Comparison of ENCODE assay signal across 16 mouse cellular contexts in the genomic region with DNA sequence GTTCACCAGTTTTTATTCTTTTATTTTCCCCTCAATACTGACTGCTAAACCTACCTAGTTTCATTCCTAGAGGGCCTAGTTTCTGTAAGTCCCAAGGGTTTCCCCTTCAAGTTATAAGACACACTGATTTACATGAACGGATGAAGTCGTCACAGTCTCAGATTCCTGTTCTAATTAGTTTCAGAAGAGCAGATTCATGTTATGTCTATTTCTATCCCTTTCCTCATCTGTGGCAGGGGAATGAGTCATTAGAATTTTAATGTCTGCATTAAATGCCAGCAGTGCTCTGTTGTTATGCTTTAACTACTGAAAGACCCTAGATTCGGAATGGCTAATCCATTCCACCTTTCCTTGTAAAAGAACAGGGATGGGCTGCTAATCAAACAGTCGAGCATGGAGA.
A peak's percentile ranks its signal among the peaks of the same experiment; 100 is the strongest.
DNase-seq lines count a peak whose midpoint lies in the region; ATAC-seq lines count a peak whose summit lies in the region.
"Had no signal": no experiment of that assay in that cellular context is flagged by ENCODE, and none has a peak within 500 bp of the region (broad histone marks: within the 10 kb centered on the region; RNA-seq: fewer than 3 reads in every experiment).

No protein-coding gene starts in this region.

- no peak overlapping the region for H3K27ac ChIP-seq in forebrain, embryonic 14.5 days (ENCODE audit: low read depth, low read length)
- H3K27ac ChIP-seq in forebrain, embryonic 12.5 days, result no peak overlapping the region
- no peak overlapping the region for H3K27ac ChIP-seq in midbrain, embryonic 11.5 days (ENCODE audit: low read depth, low read length)
- no peak overlapping the region for H3K27ac ChIP-seq in midbrain, embryonic 15.5 days
- no peak overlapping the region for H3K27ac ChIP-seq in hindbrain, embryonic 14.5 days
- no peak overlapping the region for H3K27ac ChIP-seq in neural tube, embryonic 15.5 days (replicated peaks)
- H3K27ac ChIP-seq: embryonic facial prominence, embryonic 12.5 days; forebrain, embryonic 15.5 days; heart, embryonic 13.5 days; hindbrain, embryonic 15.5 days; limb, embryonic 13.5 days; stomach, embryonic 15.5 days had no signal

- no peaks in the 10 kb centered on the region for H3K36me3 ChIP-seq in forebrain, embryonic 14.5 days (ENCODE audit: control insufficient read depth, insufficient read depth, low read length)
- no peaks in the 10 kb centered on the region for H3K36me3 ChIP-seq in forebrain, embryonic 12.5 days (replicated peaks)
- H3K36me3 ChIP-seq in midbrain, embryonic 11.5 days (ENCODE audit: control insufficient read depth, insufficient read depth, low read length), result no peaks in the 10 kb centered on the region
- no peaks in the 10 kb centered on the region for H3K36me3 ChIP-seq in midbrain, embryonic 15.5 days (replicated peaks)
- no peaks in the 10 kb centered on the region for H3K36me3 ChIP-seq in hindbrain, embryonic 14.5 days (replicated peaks; ENCODE audit: control insufficient read depth, insufficient read depth)
- no peaks in the 10 kb centered on the region for H3K36me3 ChIP-seq in neural tube, embryonic 15.5 days
- H3K36me3 ChIP-seq: embryonic facial prominence, embryonic 12.5 days; forebrain, embryonic 15.5 days; heart, embryonic 13.5 days; hindbrain, embryonic 15.5 days; limb, embryonic 13.5 days; stomach, embryonic 15.5 days had no signal

- H3K27me3 ChIP-seq in forebrain, embryonic 14.5 days (replicated peaks; ENCODE audit: control insufficient read depth, insufficient read depth, low read length), result no peaks in the 10 kb centered on the region
- no peaks in the 10 kb centered on the region for H3K27me3 ChIP-seq in forebrain, embryonic 12.5 days
- no peaks in the 10 kb centered on the region for H3K27me3 ChIP-seq in midbrain, embryonic 11.5 days (ENCODE audit: control insufficient read depth, insufficient read depth, low read length)
- no peaks in the 10 kb centered on the region for H3K27me3 ChIP-seq in midbrain, embryonic 15.5 days (replicated peaks)
- no peaks in the 10 kb centered on the region for H3K27me3 ChIP-seq in hindbrain, embryonic 14.5 days (ENCODE audit: control insufficient read depth, insufficient read depth, low read length)
- no peaks in the 10 kb centered on the region for H3K27me3 ChIP-seq in neural tube, embryonic 15.5 days (replicated peaks)
- H3K27me3 ChIP-seq: embryonic facial prominence, embryonic 12.5 days; forebrain, embryonic 15.5 days; heart, embryonic 13.5 days; hindbrain, embryonic 15.5 days; limb, embryonic 13.5 days; stomach, embryonic 15.5 days had no signal

- WGBS in forebrain, embryonic 14.5 days, result 35% methylated on average over 4 of the region's 4 CpGs
- WGBS in forebrain, embryonic 12.5 days, result 39% methylated on average over 4 of the region's 4 CpGs
- 44% methylated on average over 4 of the region's 4 CpGs for WGBS in midbrain, embryonic 11.5 days
- WGBS in midbrain, embryonic 15.5 days, result 21% methylated on average over 4 of the region's 4 CpGs
- WGBS in hindbrain, embryonic 14.5 days, result 25% methylated on average over 4 of the region's 4 CpGs
- 24% methylated on average over 4 of the region's 4 CpGs for WGBS in neural tube, embryonic 15.5 days

- H3K9me3 ChIP-seq in forebrain, embryonic 14.5 days (replicated peaks; ENCODE audit: control insufficient read depth, low read length), result no peaks in the 10 kb centered on the region
- H3K9me3 ChIP-seq in forebrain, embryonic 12.5 days, result no peaks in the 10 kb centered on the region
- H3K9me3 ChIP-seq in midbrain, embryonic 11.5 days (ENCODE audit: control insufficient read depth, low read length), result no peaks in the 10 kb centered on the region
- no peaks in the 10 kb centered on the region for H3K9me3 ChIP-seq in midbrain, embryonic 15.5 days
- H3K9me3 ChIP-seq in hindbrain, embryonic 14.5 days (ENCODE audit: control insufficient read depth, low read length), result no peaks in the 10 kb centered on the region
- H3K9me3 ChIP-seq in neural tube, embryonic 15.5 days (replicated peaks), result no peaks in the 10 kb centered on the region
- H3K9me3 ChIP-seq: embryonic facial prominence, embryonic 12.5 days; forebrain, embryonic 15.5 days; heart, embryonic 13.5 days; hindbrain, embryonic 15.5 days; limb, embryonic 13.5 days; stomach, embryonic 15.5 days had no signal

- no peak overlapping the region for H3K4me3 ChIP-seq in forebrain, embryonic 14.5 days (ENCODE audit: low read depth, low read length)
- H3K4me3 ChIP-seq in forebrain, embryonic 12.5 days (replicated peaks), result no peak overlapping the region
- H3K4me3 ChIP-seq in midbrain, embryonic 11.5 days (ENCODE audit: low read depth, low read length), result no peak overlapping the region
- H3K4me3 ChIP-seq in midbrain, embryonic 15.5 days, result no peak overlapping the region
- H3K4me3 ChIP-seq in hindbrain, embryonic 14.5 days (replicated peaks; ENCODE audit: low read length), result no peak overlapping the region
- H3K4me3 ChIP-seq in neural tube, embryonic 15.5 days (replicated peaks), result no peak overlapping the region
- H3K4me3 ChIP-seq: embryonic facial prominence, embryonic 12.5 days; forebrain, embryonic 15.5 days; heart, embryonic 13.5 days; hindbrain, embryonic 15.5 days; limb, embryonic 13.5 days; stomach, embryonic 15.5 days had no signal

- DNase-seq in forebrain, embryonic 14.5 days (ENCODE audit: low spot score), result peak; percentile 13
- DNase-seq in midbrain, embryonic 11.5 days (ENCODE audit: low spot score, missing footprints), result peak; percentile 68
- DNase-seq in hindbrain, embryonic 14.5 days (ENCODE audit: low spot score), result peak; percentile 34
- no peak for DNase-seq in thymus, postnatal 14 days
- DNase-seq: cerebellum, postnatal 25 days; lung, adult 18-20 months had no signal

- H3K4me1 ChIP-seq in forebrain, embryonic 14.5 days (ENCODE audit: control insufficient read depth, insufficient read depth, low read length), result no peaks in the 10 kb centered on the region
- no peaks in the 10 kb centered on the region for H3K4me1 ChIP-seq in forebrain, embryonic 12.5 days
- no peaks in the 10 kb centered on the region for H3K4me1 ChIP-seq in midbrain, embryonic 11.5 days (ENCODE audit: control insufficient read depth, insufficient read depth, low read length)
- H3K4me1 ChIP-seq in midbrain, embryonic 15.5 days, result no peaks in the 10 kb centered on the region
- H3K4me1 ChIP-seq in hindbrain, embryonic 14.5 days (replicated peaks; ENCODE audit: control insufficient read depth, insufficient read depth, low read length), result no peaks in the 10 kb centered on the region
- H3K4me1 ChIP-seq in neural tube, embryonic 15.5 days, result peaks cover 3% of the 10 kb centered on the region; the same call in 1 of the 2 replicates
- H3K4me1 ChIP-seq: embryonic facial prominence, embryonic 12.5 days; forebrain, embryonic 15.5 days; heart, embryonic 13.5 days; hindbrain, embryonic 15.5 days; stomach, embryonic 15.5 days had no signal

- ATAC-seq in forebrain, embryonic 14.5 days, result no peak
- no peak for ATAC-seq in forebrain, embryonic 12.5 days (ENCODE audit: low FRiP score)
- ATAC-seq in midbrain, embryonic 11.5 days (ENCODE audit: low FRiP score), result no peak
- no peak for ATAC-seq in midbrain, embryonic 15.5 days (replicated peaks)
- ATAC-seq in hindbrain, embryonic 14.5 days (ENCODE audit: low FRiP score), result peak; percentile 34; the same call in 1 of the 2 replicates
- peak; percentile 24; the same call in 1 of the 2 replicates for ATAC-seq in neural tube, embryonic 15.5 days (ENCODE audit: low FRiP score)
- ATAC-seq in megakaryocyte-erythroid progenitor cell, adult 5-6 weeks (replicated peaks; ENCODE audit: low FRiP score, low TSS enrichment, poor library complexity, severe bottlenecking), result no peak
- ATAC-seq: forebrain, embryonic 15.5 days had no signal

- H3K9ac ChIP-seq in forebrain, embryonic 14.5 days (ENCODE audit: low read length), result no peak overlapping the region
- no peak overlapping the region for H3K9ac ChIP-seq in forebrain, embryonic 12.5 days
- H3K9ac ChIP-seq in midbrain, embryonic 11.5 days (ENCODE audit: low read length), result no peak overlapping the region
- no peak overlapping the region for H3K9ac ChIP-seq in midbrain, embryonic 15.5 days
- no peak overlapping the region for H3K9ac ChIP-seq in hindbrain, embryonic 14.5 days
- H3K9ac ChIP-seq in neural tube, embryonic 15.5 days (replicated peaks), result no peak overlapping the region
- H3K9ac ChIP-seq: embryonic facial prominence, embryonic 12.5 days; forebrain, embryonic 15.5 days; heart, embryonic 13.5 days; hindbrain, embryonic 15.5 days; limb, embryonic 13.5 days; stomach, embryonic 15.5 days had no signal

- H3K4me2 ChIP-seq in forebrain, embryonic 14.5 days (ENCODE audit: low read length), result no peak overlapping the region
- H3K4me2 ChIP-seq in forebrain, embryonic 12.5 days, result no peak overlapping the region
- no peak overlapping the region for H3K4me2 ChIP-seq in midbrain, embryonic 11.5 days
- H3K4me2 ChIP-seq in midbrain, embryonic 15.5 days, result no peak overlapping the region
- no peak overlapping the region for H3K4me2 ChIP-seq in hindbrain, embryonic 14.5 days (replicated peaks)
- no peak overlapping the region for H3K4me2 ChIP-seq in neural tube, embryonic 15.5 days
- H3K4me2 ChIP-seq: embryonic facial prominence, embryonic 12.5 days; forebrain, embryonic 15.5 days; heart, embryonic 13.5 days; hindbrain, embryonic 15.5 days; limb, embryonic 13.5 days; stomach, embryonic 15.5 days had no signal

Comparison
In these comparisons a context has a peak if more than half of its experiments do, and no peak if none do; other contexts are left out.
1. ATAC-seq: peak in hindbrain, embryonic 14.5 days (single experiment) and neural tube, embryonic 15.5 days (single experiment); none in forebrain, embryonic 14.5 days (single experiment), forebrain, embryonic 12.5 days (single experiment), midbrain, embryonic 11.5 days (single experiment), midbrain, embryonic 15.5 days (single experiment) and megakaryocyte-erythroid progenitor cell, adult 5-6 weeks (single experiment).